Mouse (Mus musculus) intestine, embryonic 15.5 days (tissue): ENCODE data around the gene Nrbf2. TPM values are rescaled to one million over a fixed set of nuclear protein-coding genes. Genes with fewer than 3 reads are reported as not detected.

ENCODE experiments used
- ATAC-seq: fragments of 200-750 bp; cut with Nextera tagmentation; 2 replicates; pipeline ENCODE4 v1.8.0; 2017; ENCODE audit warnings: moderate TSS enrichment, moderate library complexity
- H3K27ac ChIP-seq: fragments of 300-500 bp; sonication (generic); 2 replicates; pipeline ENCODE4 v1.5.1; 2015; ENCODE audit warnings: mild to moderate bottlenecking, inconsistent platforms
- H3K27me3 ChIP-seq: fragments of 300-500 bp; sonication (generic); replicated peaks from 2 replicates; pipeline ENCODE4 v1.6.1; 2015; ENCODE audit warnings: inconsistent platforms
- H3K36me3 ChIP-seq: fragments of 300-500 bp; sonication (generic); 2 replicates; pipeline ENCODE4 v1.6.1; 2015; ENCODE audit warnings: inconsistent platforms
- H3K4me1 ChIP-seq: fragments of 300-500 bp; sonication (generic); replicated peaks from 2 replicates; pipeline ENCODE4 v1.6.1; 2015; ENCODE audit warnings: inconsistent platforms
- H3K4me2 ChIP-seq: fragments of 300-500 bp; sonication (generic); replicated peaks from 2 replicates; pipeline ENCODE4 v1.6.1; 2015; ENCODE audit warnings: mild to moderate bottlenecking, inconsistent platforms
- H3K4me3 ChIP-seq: fragments of 300-500 bp; sonication (generic); replicated peaks from 2 replicates; pipeline ENCODE4 v1.5.1; 2015; ENCODE audit warnings: inconsistent platforms
- H3K9ac ChIP-seq: fragments of 300-500 bp; sonication (generic); 2 replicates; pipeline ENCODE4 v1.6.1; 2015; ENCODE audit warnings: inconsistent platforms
- H3K9me3 ChIP-seq: fragments of 300-500 bp; sonication (generic); 2 replicates; pipeline ENCODE4 v1.6.1; 2016; ENCODE audit warnings: inconsistent platforms
- WGBS: fragments of 180-500 bp; shearing (Covaris S2); methylation state at CpG from one replicate; pipeline ENCODE4 v1.1.7; 2015; 5-methylcytosine and 5-hydroxymethylcytosine counted together
- polyA plus RNA-seq: library from polyadenylated mRNA; unstranded; fragments of >200 nt; fragmentation: Nextera tagmentation; extraction: Ambion mirVana; gene quantifications from 2 replicates; pipeline ENCODE4 v1.2.1, GENCODE M21; 2015

The Nrbf2 gene
- polyA plus RNA-seq, 1 experiment from 2014 or later: 34.3 TPM

GRCm38 (mm10) chr10:67230439-67230838, 54.7 kb downstream of the Nrbf2 start:
- Histone ChIP-seq H3K27ac (peak overlapping the region; percentile 33; the same call in 1 of the 2 replicates), H3K4me2 (no peak overlapping the region), H3K4me1 (0 out of 2 replicates have a peak, but pooled peaks cover 3% of the 10 kb centered on the region), H3K9me3 (no peaks in the 10 kb centered on the region), H3K4me3 (no peak overlapping the region), H3K27me3 (no peaks in the 10 kb centered on the region), H3K36me3 (peaks cover 20% of the 10 kb centered on the region), H3K9ac (no peak overlapping the region)
- peak; percentile 91 for ATAC-seq
- 52% methylated on average over 6 of the region's 6 CpGs for WGBS

DNA sequence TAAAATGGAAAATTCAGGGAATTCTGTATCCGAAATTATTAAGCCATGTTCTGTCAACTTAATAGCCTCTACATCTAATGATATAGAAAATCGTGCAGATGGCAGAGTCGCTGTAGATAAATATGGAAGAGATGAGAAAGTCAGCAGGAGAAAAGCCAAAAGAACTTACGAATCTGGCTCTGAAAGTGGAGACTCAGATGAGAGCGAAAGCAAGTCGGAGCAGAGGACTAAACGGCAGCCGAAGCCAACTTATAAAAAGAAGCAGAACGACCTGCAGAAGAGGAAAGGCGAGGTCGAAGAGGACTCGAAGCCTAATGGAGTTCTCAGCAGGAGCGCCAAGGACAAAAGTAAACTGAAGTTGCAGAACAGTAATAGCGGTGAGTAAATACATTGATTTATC, 58.6 kb downstream of the Nrbf2 start:
- ATAC-seq: no peak
- Histone ChIP-seq H3K4me3 (no peak overlapping the region), H3K4me2 (no peak overlapping the region), H3K27me3 (no peaks in the 10 kb centered on the region), H3K9me3 (no peaks in the 10 kb centered on the region), H3K36me3 (peaks cover 17% of the 10 kb centered on the region), H3K9ac (no peak overlapping the region), H3K4me1 (0 out of 2 replicates have a peak, but pooled peaks cover 3% of the 10 kb centered on the region), H3K27ac (no peak overlapping the region)
- 74% methylated on average over 14 of the region's 14 CpGs for WGBS

DNA sequence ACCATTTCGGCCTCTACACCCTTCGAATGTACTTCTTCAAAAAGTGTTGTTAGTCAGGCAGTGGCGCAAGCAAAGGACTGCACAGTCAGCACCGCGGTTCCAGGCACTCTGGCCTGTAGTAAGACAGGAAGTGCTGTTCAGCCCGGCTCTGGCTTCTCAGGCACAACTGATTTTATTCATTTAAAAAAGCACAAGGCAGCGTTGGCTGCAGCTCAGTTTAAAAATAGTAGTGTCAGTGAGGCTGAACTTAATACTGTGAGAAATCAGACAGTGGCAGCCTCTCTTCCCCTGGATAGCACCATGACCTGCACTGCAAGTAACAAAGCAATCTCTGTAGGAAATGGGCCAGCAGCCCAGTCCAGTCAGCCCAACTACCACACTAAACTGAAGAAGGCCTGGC, 59.0 kb downstream of the Nrbf2 start:
- WGBS: 69% methylated on average over 7 of the region's 7 CpGs
- no peak overlapping the region for H3K9ac ChIP-seq
- H3K4me2 ChIP-seq: no peak overlapping the region
- H3K4me1 ChIP-seq: 0 out of 2 replicates have a peak, but pooled peaks cover 3% of the 10 kb centered on the region
- no peak for ATAC-seq
- H3K9me3 ChIP-seq: no peaks in the 10 kb centered on the region
- H3K27me3 ChIP-seq: no peaks in the 10 kb centered on the region
- H3K36me3 ChIP-seq: peaks cover 15% of the 10 kb centered on the region
- no peak overlapping the region for H3K4me3 ChIP-seq
- no peak overlapping the region for H3K27ac ChIP-seq

DNA sequence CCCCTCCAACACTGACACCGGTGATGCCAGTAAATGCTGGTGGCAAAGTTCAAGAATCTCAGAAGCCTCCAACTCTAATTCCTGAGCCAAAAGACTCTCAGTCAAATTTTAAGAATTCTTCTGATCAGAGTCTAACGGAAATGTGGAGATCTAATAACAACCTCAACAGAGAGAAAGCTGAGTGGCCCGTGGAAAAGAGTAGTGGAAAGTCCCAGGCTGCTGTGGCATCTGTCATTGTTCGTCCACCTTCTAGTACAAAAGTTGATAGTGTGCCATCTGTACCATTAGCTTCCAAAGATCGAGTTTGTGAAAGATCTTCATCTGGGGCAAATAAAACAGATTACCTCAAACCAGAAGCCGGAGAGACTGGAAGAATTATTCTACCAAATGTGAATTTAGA, 59.6 kb downstream of the Nrbf2 start:
- no peak for ATAC-seq
- no peaks in the 10 kb centered on the region for H3K27me3 ChIP-seq
- no peaks in the 10 kb centered on the region for H3K9me3 ChIP-seq
- H3K4me1 ChIP-seq: 0 out of 2 replicates have a peak, but pooled peaks cover 3% of the 10 kb centered on the region
- H3K4me3 ChIP-seq: no peak overlapping the region
- peaks cover 10% of the 10 kb centered on the region for H3K36me3 ChIP-seq
- WGBS: 84% methylated on average over 6 of the region's 6 CpGs
- no peak overlapping the region for H3K4me2 ChIP-seq
- no peak overlapping the region for H3K27ac ChIP-seq
- no peak overlapping the region for H3K9ac ChIP-seq

DNA sequence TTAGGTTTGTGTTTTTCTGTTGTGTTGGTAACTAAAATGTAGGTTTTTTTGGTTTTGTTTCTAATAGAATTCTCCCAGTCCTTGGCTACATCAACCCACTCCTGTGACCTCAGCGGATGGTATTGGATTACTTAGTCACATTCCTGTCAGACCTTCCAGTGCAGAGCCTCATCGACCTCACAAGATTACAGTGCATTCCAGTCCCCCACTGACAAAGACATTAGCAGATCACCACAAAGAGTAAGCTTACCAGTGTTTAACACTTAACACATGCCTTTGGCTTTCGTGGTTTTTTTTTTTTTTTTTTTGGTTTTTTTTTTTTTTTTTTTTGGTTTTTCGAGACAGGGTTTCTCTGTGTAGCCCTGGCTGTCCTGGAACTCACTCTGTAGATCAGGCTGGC, 61.2 kb downstream of the Nrbf2 start:
- H3K9me3 ChIP-seq: no peaks in the 10 kb centered on the region
- no peak overlapping the region for H3K9ac ChIP-seq
- peaks cover 22% of the 10 kb centered on the region for H3K36me3 ChIP-seq
- WGBS: 81% methylated on average over 3 of the region's 4 CpGs
- H3K4me1 ChIP-seq: no peaks in the 10 kb centered on the region
- no peak for ATAC-seq
- no peak overlapping the region for H3K4me3 ChIP-seq
- no peaks in the 10 kb centered on the region for H3K27me3 ChIP-seq
- H3K4me2 ChIP-seq: no peak overlapping the region
- no peak overlapping the region for H3K27ac ChIP-seq

GRCm38 (mm10) chr10:67221284-67221683, 63.8 kb downstream of the Nrbf2 start:
- no peak for ATAC-seq

DNA sequence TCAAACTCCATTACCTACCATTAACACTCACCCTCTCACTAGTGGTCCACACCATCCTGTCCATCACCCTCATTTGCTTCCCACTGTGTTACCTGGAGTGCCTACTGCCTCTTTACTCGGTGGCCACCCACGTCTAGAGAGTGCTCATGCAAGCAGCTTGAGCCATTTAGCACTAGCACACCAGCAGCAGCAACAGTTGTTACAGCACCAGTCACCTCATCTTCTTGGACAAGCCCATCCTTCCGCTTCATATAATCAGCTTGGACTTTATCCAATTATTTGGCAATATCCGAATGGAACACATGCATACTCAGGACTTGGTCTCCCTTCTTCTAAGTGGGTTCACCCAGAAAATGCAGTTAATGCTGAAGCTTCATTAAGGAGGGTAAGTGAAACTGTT, 64.9 kb downstream of the Nrbf2 start:
- WGBS: 88% methylated on average over 4 of the region's 4 CpGs
- no peak for ATAC-seq
- Histone ChIP-seq H3K36me3 (peaks cover 22% of the 10 kb centered on the region), H3K4me2 (no peak overlapping the region), H3K9ac (no peak overlapping the region), H3K4me1 (no peaks in the 10 kb centered on the region), H3K27me3 (no peaks in the 10 kb centered on the region), H3K9me3 (no peaks in the 10 kb centered on the region), H3K27ac (no peak overlapping the region), H3K4me3 (no peak overlapping the region)

More at GRCm38 (mm10) chr10:67221284-67221683, 63.8 kb downstream of the Nrbf2 start:
- Histone ChIP-seq H3K4me3 (no peak overlapping the region), H3K9me3 (no peaks in the 10 kb centered on the region), H3K4me2 (no peak overlapping the region), H3K27me3 (no peaks in the 10 kb centered on the region), H3K4me1 (no peaks in the 10 kb centered on the region), H3K36me3 (peaks cover 24% of the 10 kb centered on the region), H3K27ac (no peak overlapping the region), H3K9ac (no peak overlapping the region)
- 63% methylated on average over 5 of the region's 5 CpGs for WGBS

DNA sequence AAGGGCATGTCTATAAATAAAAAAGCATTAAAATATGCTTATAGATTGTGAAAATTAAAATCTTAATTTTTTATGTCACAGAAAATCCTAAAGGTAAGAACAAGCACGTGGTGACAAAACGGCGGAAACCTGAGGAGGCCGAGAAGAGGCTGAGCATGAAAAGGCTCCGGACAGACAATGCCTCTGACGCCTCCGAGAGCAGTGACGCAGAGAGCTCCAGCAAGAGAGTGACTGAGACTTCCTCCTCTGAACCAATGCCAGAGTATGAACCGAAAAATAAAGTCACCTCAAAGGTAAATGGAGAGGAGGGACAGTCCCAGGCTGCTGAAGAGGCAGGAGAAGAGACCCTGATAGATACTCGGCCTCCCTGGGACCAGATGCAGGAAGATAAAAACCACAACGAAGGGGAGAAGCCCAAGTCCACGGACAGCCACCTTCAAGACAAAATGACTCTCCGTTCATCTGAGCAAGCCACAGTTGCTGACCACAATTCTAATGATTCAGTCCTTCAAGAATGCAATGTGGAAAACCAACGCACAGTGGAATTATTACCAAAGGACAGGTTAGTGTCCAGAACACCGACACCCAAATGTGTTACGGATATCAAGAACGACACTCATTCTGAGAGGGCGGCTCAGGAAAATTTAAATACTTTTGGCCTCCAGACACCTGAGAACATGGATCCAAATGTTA, 66.1 kb downstream of the Nrbf2 start:
- no peak overlapping the region for H3K4me2 ChIP-seq
- no peaks in the 10 kb centered on the region for H3K27me3 ChIP-seq
- H3K4me3 ChIP-seq: no peak overlapping the region
- peaks cover 3% of the 10 kb centered on the region; the same call in 1 of the 2 replicates for H3K4me1 ChIP-seq
- peaks cover 16% of the 10 kb centered on the region for H3K36me3 ChIP-seq
- no peak overlapping the region for H3K27ac ChIP-seq
- H3K9me3 ChIP-seq: no peaks in the 10 kb centered on the region
- WGBS: 93% methylated on average over 18 of the region's 18 CpGs
- ATAC-seq: no peak
- no peak overlapping the region for H3K9ac ChIP-seq

GRCm38 (mm10) chr10:67216872-67217271, 68.2 kb downstream of the Nrbf2 start:
- no peak overlapping the region for H3K27ac ChIP-seq
- WGBS: 80% methylated on average over 3 of the region's 3 CpGs
- H3K4me2 ChIP-seq: no peak overlapping the region
- H3K27me3 ChIP-seq: no peaks in the 10 kb centered on the region
- peaks cover 16% of the 10 kb centered on the region for H3K36me3 ChIP-seq
- H3K9ac ChIP-seq: no peak overlapping the region
- H3K4me3 ChIP-seq: no peak overlapping the region
- ATAC-seq: no peak
- peaks cover 3% of the 10 kb centered on the region; the same call in 1 of the 2 replicates for H3K4me1 ChIP-seq
- no peaks in the 10 kb centered on the region for H3K9me3 ChIP-seq

Other genes starting within 250 kb of the Nrbf2 start
- gene Jmjd1c, start 189.2 kb downstream of the Nrbf2 start, polyA plus RNA-seq: 33.5 and 36.2 TPM in 2 replicates
- 38.6 and 41.5 TPM in 2 replicates for gene Reep3, start 188.4 kb downstream of the Nrbf2 start, polyA plus RNA-seq